Mouse (Mus musculus) olfactory bulb, adult 2 months (tissue): ENCODE data around the gene Galnt9.

Experiments
- CTCF ChIP-seq: fragments of 200-500 bp; IDR thresholded peaks from 2 replicates; pipeline ENCODE4 v1.5.1; 2012; ENCODE audit warnings: low read depth, mild to moderate bottlenecking, low read length, moderate library complexity; ENCODE audit not compliant: insufficient read depth
- POLR2A ChIP-seq: fragments of 200-500 bp; IDR thresholded peaks from 2 replicates; pipeline ENCODE4 v1.6.1; 2012; ENCODE audit warnings: mild to moderate bottlenecking, low read depth, low read length, moderate library complexity; ENCODE audit not compliant: insufficient read depth

GRCm38 (mm10) chr5:110574888-110575287 lies 30.7 kb downstream of the Galnt9 start:
- TF ChIP-seq CTCF (no peak), POLR2A (no peak)
